In genomic region chr14:73333880-73334279, GRCm38 (mm10) we compare ENCODE assay signal across 19 mouse cellular contexts. TPM values are rescaled to one million over a fixed set of nuclear protein-coding genes. Genes with fewer than 3 reads are reported as not detected.
DNase-seq lines count a peak whose midpoint lies in the region; ATAC-seq and TF ChIP-seq lines count a peak whose summit lies in the region.
"Had no signal": no experiment of that assay in that cellular context is flagged by ENCODE, and none has a peak within 500 bp of the region (broad histone marks: within the 10 kb centered on the region; RNA-seq: fewer than 3 reads in every experiment).

No protein-coding gene starts in this region.

- no peak for DNase-seq in liver, embryonic 14.5 days (ENCODE audit: low read depth in 3 of 3, low spot score in 3 of 3)
- DNase-seq in liver, embryonic 11.5 days (ENCODE audit: low spot score), result no peak
- peak; percentile 49 for DNase-seq in CD4-positive helper T cell, adult 2 months (ENCODE audit: low read depth, low spot score)
- DNase-seq in neural tube, embryonic 10.5 days (ENCODE audit: extremely low spot score, low spot score), result no peak
- no peak for DNase-seq in gastrocnemius, postnatal 4 days (ENCODE audit: low spot score in 2 of 2)
- DNase-seq in forebrain, embryonic 14.5 days (ENCODE audit: low spot score), result no peak
- DNase-seq: cerebellum, adult 2 months; kidney, postnatal 25 days; lung, embryonic 14.5 days; thymus, postnatal 4 days had no signal

- H3K4me3 ChIP-seq in liver, embryonic 14.5 days (ENCODE audit: insufficient read depth in 1 of 2, low read depth in 2 of 2, low read length in 2 of 2), result no peak overlapping the region
- H3K4me3 ChIP-seq in liver, embryonic 11.5 days (ENCODE audit: low read depth, low read length), result no peak overlapping the region
- H3K4me3 ChIP-seq in forebrain, embryonic 14.5 days (ENCODE audit: low read depth, low read length), result no peak overlapping the region
- H3K4me3 ChIP-seq: heart, embryonic 12.5 days; hindbrain, embryonic 10.5 days; limb, embryonic 10.5 days; midbrain, embryonic 15.5 days; stomach, embryonic 15.5 days had no signal

- no peaks in the 10 kb centered on the region; the same call in 1 of the 2 replicates for H3K27me3 ChIP-seq in liver, embryonic 14.5 days (ENCODE audit: control insufficient read depth, insufficient read depth, low read length)
- H3K27me3 ChIP-seq in liver, embryonic 11.5 days (replicated peaks; ENCODE audit: control insufficient read depth, insufficient read depth, low read length), result no peaks in the 10 kb centered on the region
- no peaks in the 10 kb centered on the region for H3K27me3 ChIP-seq in forebrain, embryonic 14.5 days (replicated peaks; ENCODE audit: control insufficient read depth, insufficient read depth, low read length)
- H3K27me3 ChIP-seq: heart, embryonic 12.5 days; midbrain, embryonic 15.5 days; stomach, embryonic 15.5 days had no signal

- TF ChIP-seq EP300 in liver, embryonic 14.5 days (IDR thresholded peaks at IDR 0.05; ENCODE audit: low read depth), result no peak

- 0 out of 2 replicates have a peak, but pooled peaks have one; percentile 50 for ATAC-seq in liver, embryonic 14.5 days (ENCODE audit: insufficient read depth)
- no peak for ATAC-seq in liver, embryonic 11.5 days (replicated peaks; ENCODE audit: low FRiP score)
- peak; percentile 98 for ATAC-seq in erythroblast, adult 5-6 weeks (replicated peaks; ENCODE audit: low FRiP score, poor library complexity, severe bottlenecking)
- peak; percentile 94 for ATAC-seq in megakaryocyte-erythroid progenitor cell, adult 5-6 weeks (replicated peaks; ENCODE audit: low FRiP score, low TSS enrichment, poor library complexity, severe bottlenecking)
- ATAC-seq in forebrain, embryonic 14.5 days, result no peak
- ATAC-seq: forebrain, embryonic 16.5 days; intestine, postnatal 0 days; midbrain, embryonic 15.5 days had no signal

- no peak overlapping the region for H3K27ac ChIP-seq in liver, embryonic 14.5 days
- no peak overlapping the region for H3K27ac ChIP-seq in liver, embryonic 11.5 days (ENCODE audit: low read depth, low read length)
- no peak overlapping the region for H3K27ac ChIP-seq in forebrain, embryonic 14.5 days (ENCODE audit: low read depth, low read length)
- H3K27ac ChIP-seq: hindbrain, embryonic 10.5 days; limb, embryonic 10.5 days; midbrain, embryonic 15.5 days; stomach, embryonic 15.5 days had no signal

- no peak overlapping the region for H3K9ac ChIP-seq in liver, embryonic 14.5 days (replicated peaks)
- H3K9ac ChIP-seq in liver, embryonic 11.5 days (ENCODE audit: low read depth, low read length), result no peak overlapping the region
- no peak overlapping the region for H3K9ac ChIP-seq in forebrain, embryonic 14.5 days (ENCODE audit: low read length)
- H3K9ac ChIP-seq: heart, embryonic 12.5 days; lung, embryonic 14.5 days; midbrain, embryonic 15.5 days; stomach, embryonic 15.5 days had no signal

- H3K4me1 ChIP-seq in liver, embryonic 14.5 days (replicated peaks; ENCODE audit: control insufficient read depth in 2 of 2, insufficient read depth in 2 of 2, low read length in 1 of 2), result peaks cover 0 to 2% of the 10 kb centered on the region in 2 experiments; a peak in 1 of 4 replicates
- no peaks in the 10 kb centered on the region for H3K4me1 ChIP-seq in liver, embryonic 11.5 days (replicated peaks; ENCODE audit: control insufficient read depth, insufficient read depth, low read length)
- H3K4me1 ChIP-seq in forebrain, embryonic 14.5 days (ENCODE audit: control insufficient read depth, insufficient read depth, low read length), result 0 out of 2 replicates have a peak, but pooled peaks cover 4% of the 10 kb centered on the region
- H3K4me1 ChIP-seq: heart, embryonic 12.5 days; limb, embryonic 10.5 days; stomach, embryonic 15.5 days had no signal

- no peak overlapping the region for H3K4me2 ChIP-seq in liver, embryonic 14.5 days (ENCODE audit: low read depth)
- no peak overlapping the region for H3K4me2 ChIP-seq in liver, embryonic 11.5 days
- H3K4me2 ChIP-seq in forebrain, embryonic 14.5 days (ENCODE audit: low read length), result no peak overlapping the region
- H3K4me2 ChIP-seq: heart, embryonic 12.5 days; lung, embryonic 14.5 days; midbrain, embryonic 15.5 days; stomach, embryonic 15.5 days had no signal

- H3K36me3 ChIP-seq in liver, embryonic 14.5 days (replicated peaks; ENCODE audit: control insufficient read depth, insufficient read depth, low read depth), result no peaks in the 10 kb centered on the region
- no peaks in the 10 kb centered on the region for H3K36me3 ChIP-seq in liver, embryonic 11.5 days (ENCODE audit: control insufficient read depth, insufficient read depth, low read length)
- H3K36me3 ChIP-seq in forebrain, embryonic 14.5 days (ENCODE audit: control insufficient read depth, insufficient read depth, low read length), result no peaks in the 10 kb centered on the region
- H3K36me3 ChIP-seq: heart, embryonic 12.5 days; hindbrain, embryonic 10.5 days; limb, embryonic 10.5 days; midbrain, embryonic 15.5 days; stomach, embryonic 15.5 days had no signal

- 47% methylated on average over 3 of the region's 3 CpGs for WGBS in liver, embryonic 14.5 days (ENCODE audit: insufficient replicate concordance)
- 76% methylated on average over 3 of the region's 3 CpGs for WGBS in liver, embryonic 11.5 days
- WGBS in forebrain, embryonic 14.5 days, result 95% methylated on average over 3 of the region's 3 CpGs

- no peaks in the 10 kb centered on the region for H3K9me3 ChIP-seq in liver, embryonic 14.5 days (ENCODE audit: control insufficient read depth, low read length)
- H3K9me3 ChIP-seq in liver, embryonic 11.5 days (ENCODE audit: control insufficient read depth, low read length), result no peaks in the 10 kb centered on the region
- H3K9me3 ChIP-seq in forebrain, embryonic 14.5 days (replicated peaks; ENCODE audit: control insufficient read depth, low read length), result no peaks in the 10 kb centered on the region
- H3K9me3 ChIP-seq: heart, embryonic 12.5 days; hindbrain, embryonic 10.5 days; limb, embryonic 10.5 days; midbrain, embryonic 15.5 days; stomach, embryonic 15.5 days had no signal

- TF ChIP-seq CTCF in liver, embryonic 14.5 days (IDR thresholded peaks at IDR 0.05; ENCODE audit: low read depth), result no peak

RNA-seq across cellular contexts. Expression of gene Rb1, which starts 8.3 kb away (rescaled TPM):
- polyA plus RNA-seq in liver, embryonic 14.5 days (2012; rRNA removed), result 11.6 and 15.4 TPM in 2 replicates
- polyA plus RNA-seq in liver, embryonic 14.5 days (2014; fragmentation: Nextera tagmentation; extraction: Ambion mirVana), result 22.1 and 30.2 TPM in 2 replicates
- 22.3 and 25.1 TPM in 2 replicates for polyA plus RNA-seq in liver, embryonic 11.5 days (2014; fragmentation: Nextera tagmentation; extraction: Ambion mirVana)
- total RNA-seq in erythroblast, adult 5-6 weeks (2015; ENCODE audit: low replicate concordance), result 223 and 234 TPM in 2 replicates
- total RNA-seq in erythroblast, adult 5-6 weeks (2017; ENCODE audit: low replicate concordance), result 215 and 334 TPM in 2 replicates
- total RNA-seq in megakaryocyte-erythroid progenitor cell, adult 5-6 weeks (2014; fragmentation: Nextera tagmentation), result 48.3 and 62.1 TPM in 2 replicates
- total RNA-seq in megakaryocyte-erythroid progenitor cell, adult 5-6 weeks (2017), result 28.6 and 29.6 TPM in 2 replicates
- total RNA-seq in gastrocnemius, postnatal 4 days (2021), result 10 to 100 TPM; 46.1 to 46.3 TPM
- polyA plus RNA-seq in forebrain, embryonic 14.5 days (2014; fragmentation: Nextera tagmentation; extraction: Ambion mirVana), result 27.2 and 28.5 TPM in 2 replicates

RNA-seq across cellular contexts. Expression of gene Itm2b, which starts 51.2 kb away (rescaled TPM):
- polyA plus RNA-seq in liver, embryonic 14.5 days (2012; rRNA removed), result 203 and 206 TPM in 2 replicates
- 396 and 431 TPM in 2 replicates for polyA plus RNA-seq in liver, embryonic 14.5 days (2014; fragmentation: Nextera tagmentation; extraction: Ambion mirVana)
- 516 and 518 TPM in 2 replicates for polyA plus RNA-seq in liver, embryonic 11.5 days (2014; fragmentation: Nextera tagmentation; extraction: Ambion mirVana)
- 663 and 726 TPM in 2 replicates for total RNA-seq in erythroblast, adult 5-6 weeks (2015; ENCODE audit: low replicate concordance)
- total RNA-seq in erythroblast, adult 5-6 weeks (2017; ENCODE audit: low replicate concordance), result 538 and 746 TPM in 2 replicates
- total RNA-seq in megakaryocyte-erythroid progenitor cell, adult 5-6 weeks (2014; fragmentation: Nextera tagmentation), result 241 and 252 TPM in 2 replicates
- 431 and 507 TPM in 2 replicates for total RNA-seq in megakaryocyte-erythroid progenitor cell, adult 5-6 weeks (2017)
- 100 to 1,000 TPM; 486 to 491 TPM for total RNA-seq in gastrocnemius, postnatal 4 days (2021)
- polyA plus RNA-seq in forebrain, embryonic 14.5 days (2014; fragmentation: Nextera tagmentation; extraction: Ambion mirVana), result 754 and 783 TPM in 2 replicates

Comparison
In these comparisons a context has a peak if more than half of its experiments do, and no peak if none do; other contexts are left out.
1. ATAC-seq: peak in liver, embryonic 14.5 days (single experiment), erythroblast, adult 5-6 weeks (single experiment) and megakaryocyte-erythroid progenitor cell, adult 5-6 weeks (single experiment); none in liver, embryonic 11.5 days (single experiment) and forebrain, embryonic 14.5 days (single experiment).